Mouse (Mus musculus) hindbrain, embryonic 13.5 days (tissue): ENCODE data around the gene M6pr. TPM values are rescaled to one million over a fixed set of nuclear protein-coding genes. Genes with fewer than 3 reads are reported as not detected.

Source experiments
- ATAC-seq: fragments of 200-750 bp; cut with Nextera tagmentation; 2 replicates; pipeline ENCODE4 v1.8.0; 2017; ENCODE audit warnings: moderate TSS enrichment; ENCODE audit not compliant: low FRiP score
- H3K27ac ChIP-seq: fragments of 300-500 bp; sonication (generic); 2 replicates; pipeline ENCODE4 v1.5.1; 2015; ENCODE audit warnings: inconsistent platforms, mild to moderate bottlenecking, moderate library complexity
- H3K27me3 ChIP-seq: fragments of 300-500 bp; sonication (generic); 2 replicates; pipeline ENCODE4 v1.6.1; 2015; ENCODE audit warnings: mild to moderate bottlenecking, inconsistent platforms
- H3K36me3 ChIP-seq: fragments of 300-500 bp; sonication (generic); 2 replicates; pipeline ENCODE4 v1.6.1; 2015; ENCODE audit warnings: mild to moderate bottlenecking, inconsistent platforms
- H3K4me1 ChIP-seq: fragments of 300-500 bp; sonication (generic); replicated peaks from 2 replicates; pipeline ENCODE4 v1.6.1; 2015; ENCODE audit warnings: inconsistent platforms
- H3K4me2 ChIP-seq: fragments of 300-500 bp; sonication (generic); 2 replicates; pipeline ENCODE4 v1.6.1; 2015; ENCODE audit warnings: inconsistent platforms, mild to moderate bottlenecking, moderate library complexity
- H3K4me3 ChIP-seq: fragments of 300-500 bp; sonication (generic); 2 replicates; pipeline ENCODE4 v1.5.1; 2015; ENCODE audit warnings: mild to moderate bottlenecking, inconsistent platforms
- H3K9ac ChIP-seq: fragments of 300-500 bp; sonication (generic); 2 replicates; pipeline ENCODE4 v1.6.1; 2015; ENCODE audit warnings: mild to moderate bottlenecking, inconsistent platforms
- H3K9me3 ChIP-seq: fragments of 300-500 bp; sonication (generic); 2 replicates; pipeline ENCODE4 v1.6.1; 2016; ENCODE audit warnings: inconsistent platforms
- WGBS: fragments of 180-500 bp; shearing (Covaris S2); methylation state at CpG from one replicate; pipeline ENCODE4 v1.1.7; 2015; 5-methylcytosine and 5-hydroxymethylcytosine counted together
- polyA plus RNA-seq: library from polyadenylated mRNA; unstranded; fragments of >200 nt; fragmentation: Nextera tagmentation; extraction: Ambion mirVana; gene quantifications from 2 replicates; pipeline ENCODE4 v1.2.1, GENCODE M21; 2015

M6pr gene
- polyA plus RNA-seq, 1 experiment from 2014 or later = 58.2 TPM

DNA sequence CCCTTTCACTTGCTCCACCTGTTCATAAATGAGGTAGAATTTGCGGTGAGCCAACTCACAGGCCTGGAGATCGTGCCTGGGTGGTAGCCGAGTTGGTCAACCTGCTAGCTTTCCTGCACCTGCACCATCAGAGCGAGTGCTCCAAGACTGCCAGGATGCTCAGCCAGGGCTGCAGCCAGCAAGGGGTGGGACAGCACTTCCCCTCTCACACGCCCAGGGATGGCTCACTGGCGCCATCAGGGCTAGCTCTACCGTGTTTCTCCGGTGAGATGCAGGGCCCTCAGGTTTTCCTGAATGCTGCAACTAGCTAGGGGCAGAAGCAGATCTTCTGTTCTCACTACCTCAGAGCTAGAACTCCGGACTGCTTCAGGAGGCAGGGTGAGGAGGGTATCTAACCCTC, 47.4 kb downstream of the M6pr start:
- H3K9me3 ChIP-seq = no peaks in the 10 kb centered on the region; the same call in 1 of the 2 replicates
- no peak for ATAC-seq
- H3K4me3 ChIP-seq = no peak overlapping the region
- 66% methylated on average over 9 of the region's 9 CpGs for WGBS
- H3K4me1 ChIP-seq = no peaks in the 10 kb centered on the region
- H3K27me3 ChIP-seq = no peaks in the 10 kb centered on the region
- no peak overlapping the region for H3K27ac ChIP-seq
- no peak overlapping the region for H3K4me2 ChIP-seq
- no peak overlapping the region for H3K9ac ChIP-seq
- no peaks in the 10 kb centered on the region for H3K36me3 ChIP-seq

DNA sequence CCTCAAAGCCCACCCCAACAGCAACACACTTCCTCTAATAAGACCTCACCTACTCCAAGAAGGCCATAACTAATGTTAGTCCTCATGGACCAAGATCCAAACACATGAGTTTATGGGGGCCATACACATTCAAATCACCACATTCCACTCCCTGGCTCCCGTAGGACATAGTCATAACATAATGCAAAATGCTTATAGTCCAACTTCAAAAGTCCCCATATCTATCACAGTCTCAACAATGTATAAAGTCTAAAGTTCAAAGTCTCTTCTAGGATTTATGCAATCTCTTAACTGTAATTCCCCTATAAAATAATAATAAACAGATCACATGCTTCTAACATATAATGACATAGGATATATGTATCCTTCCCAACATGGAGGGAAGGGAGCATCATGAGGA, 48.6 kb downstream of the M6pr start:
- no peaks in the 10 kb centered on the region; the same call in 1 of the 2 replicates for H3K9me3 ChIP-seq
- no peak for ATAC-seq
- H3K27me3 ChIP-seq = no peaks in the 10 kb centered on the region
- no peaks in the 10 kb centered on the region for H3K36me3 ChIP-seq
- no peak overlapping the region for H3K4me2 ChIP-seq
- 94% methylated on average over 1 of the region's 1 CpGs for WGBS
- H3K4me3 ChIP-seq = no peak overlapping the region
- H3K27ac ChIP-seq = no peak overlapping the region
- no peaks in the 10 kb centered on the region for H3K4me1 ChIP-seq
- no peak overlapping the region for H3K9ac ChIP-seq

DNA sequence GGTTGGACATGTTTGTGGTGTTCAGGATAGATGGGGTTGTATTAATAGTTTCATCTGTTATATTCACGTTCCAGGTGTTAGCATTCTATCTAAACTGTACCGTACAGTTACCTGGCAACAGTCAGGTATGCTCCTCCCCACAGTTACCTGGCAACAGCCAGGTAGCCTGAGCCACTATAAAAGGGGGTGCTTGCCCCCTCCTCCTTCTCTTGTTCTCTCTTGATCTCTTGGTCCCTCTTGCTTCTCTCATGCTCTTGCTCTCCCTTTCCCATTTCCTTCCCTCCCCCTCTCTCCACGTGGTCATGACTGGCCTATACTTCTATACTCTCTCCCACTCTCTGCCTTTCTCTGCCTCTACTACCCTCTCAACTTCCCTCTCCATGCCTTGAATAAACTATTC, 57.2 kb downstream of the M6pr start:
- ATAC-seq = no peak
- no peak overlapping the region for H3K9ac ChIP-seq
- no peaks in the 10 kb centered on the region for H3K4me1 ChIP-seq
- H3K27me3 ChIP-seq = no peaks in the 10 kb centered on the region
- no peak overlapping the region for H3K27ac ChIP-seq
- WGBS = 51% methylated on average over 3 of the region's 3 CpGs
- H3K4me2 ChIP-seq = no peak overlapping the region
- H3K36me3 ChIP-seq = no peaks in the 10 kb centered on the region
- H3K9me3 ChIP-seq = no peaks in the 10 kb centered on the region; the same call in 1 of the 2 replicates
- H3K4me3 ChIP-seq = no peak overlapping the region

DNA sequence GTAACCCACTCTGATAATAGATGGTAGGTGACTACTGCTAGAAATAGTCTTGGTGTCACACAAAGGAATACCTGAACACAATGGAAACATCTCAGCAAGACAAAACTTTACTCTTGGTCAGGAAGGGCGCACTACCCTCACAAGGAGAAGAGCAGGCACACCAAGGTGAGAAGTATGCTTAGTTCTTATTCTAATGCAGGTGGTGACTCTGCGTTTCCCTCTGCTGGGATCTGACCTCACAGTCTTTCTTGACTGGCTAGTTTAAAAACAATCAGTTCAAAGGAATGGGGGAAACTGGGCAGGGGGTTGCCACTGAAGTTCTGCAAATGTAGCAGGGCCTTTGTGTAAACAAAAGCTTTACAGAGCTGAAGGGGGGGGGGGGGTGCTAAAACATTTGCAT, 57.8 kb downstream of the M6pr start:
- 33% methylated on average over 2 of the region's 2 CpGs for WGBS
- Histone ChIP-seq H3K4me1 (no peaks in the 10 kb centered on the region), H3K9me3 (no peaks in the 10 kb centered on the region; the same call in 1 of the 2 replicates), H3K36me3 (no peaks in the 10 kb centered on the region), H3K27me3 (no peaks in the 10 kb centered on the region), H3K4me2 (no peak overlapping the region), H3K4me3 (no peak overlapping the region), H3K27ac (no peak overlapping the region), H3K9ac (no peak overlapping the region)
- ATAC-seq = no peak

DNA sequence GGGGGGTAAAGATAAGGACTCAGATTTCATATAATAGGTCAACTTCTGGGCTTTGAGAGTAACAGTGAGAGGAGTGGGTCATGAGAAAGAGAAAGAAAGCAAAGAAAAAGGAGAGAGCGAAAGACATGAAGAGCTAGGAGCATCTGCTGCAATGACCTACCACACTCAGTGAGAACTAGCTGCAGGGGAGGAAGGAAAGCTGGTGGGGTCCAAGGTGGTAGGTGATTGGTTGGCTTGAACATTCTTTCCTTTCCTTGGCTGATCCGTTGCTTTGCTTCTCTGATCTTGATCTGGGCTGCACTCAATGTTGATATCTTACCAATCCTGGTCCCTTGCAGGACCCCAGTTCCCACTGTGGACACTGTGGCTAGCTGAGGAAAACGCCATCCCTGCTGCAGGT, 58.5 kb downstream of the M6pr start:
- Histone ChIP-seq H3K4me3 (no peak overlapping the region), H3K9ac (no peak overlapping the region), H3K4me1 (no peaks in the 10 kb centered on the region), H3K27ac (no peak overlapping the region), H3K9me3 (no peaks in the 10 kb centered on the region; the same call in 1 of the 2 replicates), H3K27me3 (no peaks in the 10 kb centered on the region), H3K4me2 (no peak overlapping the region), H3K36me3 (no peaks in the 10 kb centered on the region)
- 51% methylated on average over 3 of the region's 3 CpGs for WGBS
- ATAC-seq = no peak

Other genes starting within 250 kb of the M6pr start
- gene Klrg1, start 25.8 kb upstream of the M6pr start, polyA plus RNA-seq = 0.69 and 0.76 TPM in 2 replicates
- 32.9 and 35.5 TPM in 2 replicates for gene Phc1, start 31.8 kb downstream of the M6pr start, polyA plus RNA-seq
- gene Rimklb, start 190.0 kb downstream of the M6pr start, polyA plus RNA-seq = 102 and 103 TPM in 2 replicates
- gene Mfap5, start 197.1 kb downstream of the M6pr start, polyA plus RNA-seq = 1.7 and 1.9 TPM in 2 replicates
- gene Aicda, start 245.1 kb downstream of the M6pr start, polyA plus RNA-seq = 0.71 and 1.1 TPM in 2 replicates